Mouse (Mus musculus): ENCODE results near the gene Scfd1.

DNA sequence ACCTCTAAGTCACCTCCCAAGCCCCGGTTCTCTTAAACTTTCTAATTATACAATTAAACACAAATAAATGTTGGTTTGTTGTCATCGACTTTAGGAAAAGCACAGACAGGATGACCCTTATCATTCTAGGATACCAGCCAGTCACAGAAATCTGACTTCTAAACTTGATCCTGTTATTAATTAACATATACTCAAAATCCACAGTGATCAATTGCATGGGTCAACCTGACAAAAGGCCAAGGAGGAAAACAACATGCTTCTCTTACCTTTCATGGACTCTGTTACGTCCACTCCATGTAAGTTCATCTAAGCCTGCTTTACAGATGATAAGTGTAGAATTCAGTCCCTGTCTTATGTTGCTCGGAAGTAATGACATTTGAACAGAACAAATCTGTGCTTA, 93.6 kb downstream of the Scfd1 start:
- TF ChIP-seq POLR2A (IDR thresholded peaks at IDR 0.05; ENCODE audit: borderline replicate concordance, insufficient read depth, low read length) (no peak), CTCF (IDR thresholded peaks at IDR 0.05; ENCODE audit: borderline replicate concordance, insufficient read depth, low read depth, low read length) (no peak)

All from cerebellum, adult 2 months (tissue).